8 mouse cellular contexts compared by ENCODE assay signal in the genomic region with DNA sequence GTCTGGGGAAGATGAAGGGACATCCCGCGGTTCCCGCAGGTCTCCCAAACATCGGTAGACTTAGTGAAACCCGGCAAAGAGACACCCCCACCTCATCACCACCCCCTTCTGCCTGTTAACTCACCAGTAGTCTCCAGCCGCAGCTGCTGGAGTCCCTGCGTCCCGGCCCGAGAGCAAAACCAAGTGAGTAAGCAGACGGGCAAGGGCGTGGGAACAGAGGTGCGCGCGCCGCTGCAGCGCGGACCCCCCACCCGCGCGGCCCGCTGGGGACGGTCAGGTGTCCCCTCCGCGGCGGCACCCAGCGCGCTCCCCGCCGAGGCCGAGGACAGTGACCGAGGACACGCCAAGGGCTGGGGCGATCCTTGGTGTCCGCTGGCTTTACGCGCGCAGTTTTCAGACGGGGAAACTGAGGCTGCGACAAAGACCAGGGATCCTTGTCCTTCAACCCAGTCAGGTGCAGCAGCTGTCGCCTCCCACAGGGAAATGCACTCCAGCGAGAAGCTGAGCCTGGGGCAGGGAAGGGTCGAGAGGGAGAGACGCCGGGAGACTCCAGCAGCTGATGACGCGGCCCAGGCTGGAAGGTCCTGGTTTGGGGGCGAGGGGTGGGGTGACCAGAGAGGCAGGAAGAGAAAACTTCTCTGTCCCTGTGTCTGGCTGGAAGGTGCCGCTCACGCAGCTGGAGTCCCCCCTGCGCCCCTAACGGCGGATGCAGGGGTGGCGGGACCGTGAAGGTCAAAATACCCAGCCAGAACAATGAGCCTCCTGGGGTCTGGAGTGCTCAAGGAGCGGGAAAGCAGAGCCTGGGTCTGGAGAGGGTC. TPM values are rescaled to one million over a fixed set of nuclear protein-coding genes. Genes with fewer than 3 reads are reported as not detected.
DNase-seq lines count a peak whose midpoint lies in the region; ATAC-seq and TF ChIP-seq lines count a peak whose summit lies in the region.

TSS of gene Kcnn1 (minus strand) at position 435 of the 818 bp plus-strand sequence.

- peak within 1 kb of the TSS; percentile 94 for H3K4me2 ChIP-seq in midbrain, embryonic 16.5 days (ENCODE audit: low read length)

- peak within 1 kb of the TSS; percentile 64 for H3K9ac ChIP-seq in midbrain, embryonic 16.5 days (ENCODE audit: low read depth, low read length)

- no peak for TF ChIP-seq POLR2A in bone marrow macrophage, adult 2 months (IDR thresholded peaks at IDR 0.05; ENCODE audit: borderline replicate concordance, low read depth, low read length)

- intact Hi-C loops in gastrocnemius, postnatal 36 days (cut with DNase I), result no loop called here

- 0 out of 2 replicates have a peak, but pooled peaks cover 5% of the 10 kb centered on the region for H3K36me3 ChIP-seq in midbrain, embryonic 16.5 days (ENCODE audit: control insufficient read depth, insufficient read depth, low read length)

- DNase-seq in kidney, postnatal 4 days, result peak; percentile 54 to 62
- no peak for DNase-seq in kidney, adult 11 months
- no peak for DNase-seq in gastrocnemius, postnatal 36 days
- DNase-seq in layer of hippocampus, postnatal 25 days (ENCODE audit: extremely low spot score in 1 of 2, low spot score in 1 of 2), result no peak
- DNase-seq in adrenal gland, postnatal 4 days (ENCODE audit: low spot score in 2 of 2), result no peak
- DNase-seq in lung, adult 18-20 months, result no peak

- no peak within 1 kb of the TSS for H3K27ac ChIP-seq in bone marrow macrophage, adult 2 months (ENCODE audit: insufficient read depth, low read depth, low read length)
- peak within 1 kb of the TSS; percentile 97 for H3K27ac ChIP-seq in midbrain, embryonic 16.5 days (ENCODE audit: low read length)

- H3K9me3 ChIP-seq in midbrain, embryonic 16.5 days (replicated peaks; ENCODE audit: control insufficient read depth, low read length, poor library complexity, severe bottlenecking), result no peaks in the 10 kb centered on the region

- ATAC-seq in midbrain, embryonic 16.5 days, result no peak

- no peak for TF ChIP-seq CTCF in bone marrow macrophage, adult 2 months (IDR thresholded peaks at IDR 0.05; ENCODE audit: low read depth, low read length)

- no peaks in the 10 kb centered on the region for H3K27me3 ChIP-seq in midbrain, embryonic 16.5 days (ENCODE audit: control insufficient read depth, insufficient read depth, low read depth, low read length)

- peak within 1 kb of the TSS; percentile 45 for H3K4me3 ChIP-seq in bone marrow macrophage, adult 2 months (ENCODE audit: insufficient read depth, low read length)
- H3K4me3 ChIP-seq in midbrain, embryonic 16.5 days (ENCODE audit: low read depth, low read length), result peak within 1 kb of the TSS; percentile 56

- peaks cover 20% of the 10 kb centered on the region for H3K4me1 ChIP-seq in bone marrow macrophage, adult 2 months (ENCODE audit: control insufficient read depth, insufficient read depth, low read length)
- peaks cover 33% of the 10 kb centered on the region for H3K4me1 ChIP-seq in midbrain, embryonic 16.5 days (ENCODE audit: control insufficient read depth, insufficient read depth, low read length)

- WGBS in midbrain, embryonic 16.5 days, result under 1% methylated on average over 55 of the region's 55 CpGs

RNA-seq across cellular contexts. Expression of gene Kcnn1, which starts in this region (rescaled TPM):
- 0.99 and 1.8 TPM in 2 replicates for polyA plus RNA-seq in bone marrow macrophage, adult 2 months (2012; ENCODE audit: insufficient read depth, insufficient read length, missing spikeins)
- total RNA-seq in gastrocnemius, postnatal 36 days (2021), result 10 to 100 TPM; 12.8 to 18.3 TPM
- 10 to 100 TPM; 19.4 to 22.4 TPM for total RNA-seq in layer of hippocampus, postnatal 25 days (2021)
- 15.4 and 16.1 TPM in 2 replicates for polyA plus RNA-seq in midbrain, embryonic 16.5 days (2015; fragmentation: Nextera tagmentation; extraction: Ambion mirVana)
- total RNA-seq in adrenal gland, postnatal 4 days (2021), result 1 to 10 TPM; 1.4 to 2.1 TPM

Comparison
In these comparisons a context has a peak if more than half of its experiments do, and no peak if none do; other contexts are left out.
1. RNA of gene Kcnn1 (total RNA-seq): 19.4 to 22.4 TPM in layer of hippocampus, postnatal 25 days and 12.8 to 18.3 TPM in gastrocnemius, postnatal 36 days; 1.4 to 2.1 TPM in adrenal gland, postnatal 4 days; every median in the first group is over 4 times any median in the second.
2. DNase-seq: peak in kidney, postnatal 4 days (2 of 2); none in kidney, adult 11 months (single experiment), gastrocnemius, postnatal 36 days (0 of 2), layer of hippocampus, postnatal 25 days (0 of 2), adrenal gland, postnatal 4 days (0 of 2) and lung, adult 18-20 months (0 of 2).